Mouse (Mus musculus) CH12.LX (cell line): ENCODE measurements around the gene Fam222b.

Experiments
- CHD1 ChIP-seq: IDR thresholded peaks from 2 replicates; pipeline ENCODE4 v1.6.1; 2012; ENCODE audit warnings: low read depth, low read length, improper control_type of control experiment, inconsistent platforms
- CTCF ChIP-seq, 2 experiments: IDR thresholded peaks in 1 of 2; conservative IDR thresholded peaks in 1 of 2; 2 replicates each; pipeline ENCODE4 v1.5.1; 2011 to 2012; ENCODE audit warnings: low read depth in 2 of 2, low read length in 2 of 2, improper control_type of control experiment in 1 of 2, inconsistent platforms in 1 of 2, mild to moderate bottlenecking in 1 of 2, moderate library complexity in 1 of 2
- MXI1 ChIP-seq: IDR thresholded peaks from 2 replicates; pipeline ENCODE4 v1.6.1; 2011; ENCODE audit warnings: mild to moderate bottlenecking, low read depth, low read length, improper control_type of control experiment
- NRF1 ChIP-seq: IDR thresholded peaks from 2 replicates; pipeline ENCODE4 v1.6.1; 2014; ENCODE audit warnings: low read depth, mild to moderate bottlenecking, inconsistent platforms, low read length, improper control_type of control experiment, moderate library complexity
- POLR2A ChIP-seq: IDR thresholded peaks from 2 replicates; pipeline ENCODE4 v1.6.1; 2011; ENCODE audit warnings: low read depth, mild to moderate bottlenecking, improper control_type of control experiment, low read length
- RCOR1 ChIP-seq: conservative IDR thresholded peaks from 2 replicates; pipeline ENCODE4 v1.6.1; 2012; ENCODE audit warnings: low read depth, mild to moderate bottlenecking, inconsistent platforms, low read length, improper control_type of control experiment
- TCF12 ChIP-seq: IDR thresholded peaks from 2 replicates; pipeline ENCODE4 v1.6.1; 2014; ENCODE audit warnings: low read depth, mild to moderate bottlenecking, inconsistent platforms, low read length, improper control_type of control experiment
- ZC3H11A ChIP-seq: IDR thresholded peaks from 2 replicates; pipeline ENCODE4 v1.6.1; 2012; ENCODE audit warnings: low read depth, mild to moderate bottlenecking, inconsistent platforms, low read length, improper control_type of control experiment
- ZMIZ1 ChIP-seq: IDR thresholded peaks from 2 replicates; pipeline ENCODE4 v1.6.1; 2012; ENCODE audit warnings: low read depth, mild to moderate bottlenecking, inconsistent platforms, low read length, improper control_type of control experiment

GRCm38 (mm10) chr11:78122815-78123214 lies 28.4 kb downstream of the Fam222b start:
- TF ChIP-seq NRF1 (no peak), ZMIZ1 (no peak), CTCF (conservative IDR thresholded peaks at IDR 0.05 in 1 of 2, IDR thresholded peaks at IDR 0.05 in 1 of 2; ENCODE audit: low read depth in 2 of 2, low read length in 2 of 2) (no peak), MXI1 (no peak), CHD1 (no peak), ZC3H11A (no peak), RCOR1 (no peak), POLR2A (no peak), TCF12 (no peak)
